Mouse (Mus musculus): ENCODE measurements around the gene Btn1a1. TPM values are rescaled to one million over a fixed set of nuclear protein-coding genes. Genes with fewer than 3 reads are reported as not detected.

The Btn1a1 gene
- total RNA-seq, 2 experiments from 2014 or later: not detected

- intact Hi-C loops (cut with DNase I): no loop called here
- peak in 1 of 2 experiments; percentile 37 for DNase-seq (ENCODE audit: low spot score in 2 of 2)
Measured at GRCm38 (mm10) chr13:23490863-23491262, 25.2 kb upstream of the Btn1a1 start.

- intact Hi-C loops (cut with DNase I): no loop called here
Measured at GRCm38 (mm10) chr13:23488400-23489322, 23.0 kb upstream of the Btn1a1 start, which contains the start of gene Btn2a2. Btn2a2 (minus strand) TSS chr13:23488857.

GRCm38 (mm10) chr13:23485271-23485670, 19.6 kb upstream of the Btn1a1 start:
- intact Hi-C loops (cut with DNase I): no loop called here
- no peak for DNase-seq (ENCODE audit: low spot score in 2 of 2)

More at GRCm38 (mm10) chr13:23488400-23489322, 23.0 kb upstream of the Btn1a1 start, which contains the start of gene Btn2a2:
- DNase-seq (ENCODE audit: low spot score in 2 of 2): peak; percentile 83 to 91

- intact Hi-C loops (cut with DNase I): no loop called here
- no peak for DNase-seq (ENCODE audit: low spot score in 2 of 2)
Measured at GRCm38 (mm10) chr13:23483153-23483552, 17.5 kb upstream of the Btn1a1 start.

GRCm38 (mm10) chr13:23475658-23476057, 10.0 kb upstream of the Btn1a1 start:
- DNase-seq (ENCODE audit: low spot score in 2 of 2): no peak
- intact Hi-C loops (cut with DNase I): no loop called here

GRCm38 (mm10) chr13:23466911-23467310, 1.2 kb upstream of the Btn1a1 start:
- DNase-seq (ENCODE audit: low spot score in 2 of 2): peak; percentile 54 to 86
- intact Hi-C loops (cut with DNase I): no loop called here

GRCm38 (mm10) chr13:23466306-23466705, 605 bp upstream of the Btn1a1 start:
- intact Hi-C loops (cut with DNase I): no loop called here
- no peak for DNase-seq (ENCODE audit: low spot score in 2 of 2)

- intact Hi-C loops (cut with DNase I): loop anchor here (2.0 kb wide), 1 partner anchor 36 kb away; no protein-coding TSS in a partner anchor
- DNase-seq (ENCODE audit: low spot score in 2 of 2): no peak
Measured at GRCm38 (mm10) chr13:23464841-23465366, 797 bp downstream of the Btn1a1 start.

- no peak for DNase-seq (ENCODE audit: low spot score in 2 of 2)
Measured at GRCm38 (mm10) chr13:23464224-23464637, 1.5 kb downstream of the Btn1a1 start.

GRCm38 (mm10) chr13:23463381-23464223, 2.1 kb downstream of the Btn1a1 start:
- intact Hi-C loops (cut with DNase I): loop anchor here (2.0 kb wide), 1 partner anchor 37 kb away; no protein-coding TSS in a partner anchor
- peak; percentile 60 to 92 for DNase-seq (ENCODE audit: low spot score in 2 of 2)

More at GRCm38 (mm10) chr13:23464224-23464637, 1.5 kb downstream of the Btn1a1 start:
- intact Hi-C loops (cut with DNase I): loop anchor here (2.0 kb wide), 1 partner anchor 37 kb away; no protein-coding TSS in a partner anchor

GRCm38 (mm10) chr13:23462669-23463068, 3.0 kb downstream of the Btn1a1 start:
- no peak for DNase-seq (ENCODE audit: low spot score in 2 of 2)
- intact Hi-C loops (cut with DNase I): no loop called here

GRCm38 (mm10) chr13:23462063-23462462, 3.6 kb downstream of the Btn1a1 start:
- intact Hi-C loops (cut with DNase I): no loop called here
- no peak for DNase-seq (ENCODE audit: low spot score in 2 of 2)

- no peak for DNase-seq (ENCODE audit: low spot score in 2 of 2)
- intact Hi-C loops (cut with DNase I): no loop called here
Measured at GRCm38 (mm10) chr13:23459264-23459846, 6.3 kb downstream of the Btn1a1 start.

GRCm38 (mm10) chr13:23453926-23454325, 11.8 kb downstream of the Btn1a1 start:
- intact Hi-C loops (cut with DNase I): no loop called here
- no peak for DNase-seq (ENCODE audit: low spot score in 2 of 2)

GRCm38 (mm10) chr13:23453362-23453862, 12.3 kb downstream of the Btn1a1 start:
- intact Hi-C loops (cut with DNase I): no loop called here
- DNase-seq (ENCODE audit: low spot score in 2 of 2): peak; percentile 52 to 86

- intact Hi-C loops (cut with DNase I): loop anchor here (1.0 kb wide), 1 partner anchor 69 kb away; no protein-coding TSS in a partner anchor
- peak; percentile 78 to 96 for DNase-seq (ENCODE audit: low spot score in 2 of 2)
Measured at GRCm38 (mm10) chr13:23450398-23450797, 15.3 kb downstream of the Btn1a1 start.

- intact Hi-C loops (cut with DNase I): loop anchor here (1.0 kb wide), 1 partner anchor 70 kb away; no protein-coding TSS in a partner anchor
Measured at GRCm38 (mm10) chr13:23449235-23450095, 16.2 kb downstream of the Btn1a1 start.

GRCm38 (mm10) chr13:23448758-23449157, 16.9 kb downstream of the Btn1a1 start:
- DNase-seq (ENCODE audit: low spot score in 2 of 2): no peak
- intact Hi-C loops (cut with DNase I): no loop called here

More at GRCm38 (mm10) chr13:23449235-23450095, 16.2 kb downstream of the Btn1a1 start:
- DNase-seq (ENCODE audit: low spot score in 2 of 2): peak; percentile 64

Measured in left cerebral cortex, postnatal 14 days (tissue).